Mouse (Mus musculus) spleen, adult 10 weeks (tissue): ENCODE results near the gene Nacad. TPM values are rescaled to one million over a fixed set of nuclear protein-coding genes. Genes with fewer than 3 reads are reported as not detected.

Source experiments
- polyA plus RNA-seq: library from polyadenylated mRNA; stranded (reverse); fragments of 350-450 nt; fragmentation: Illumina TruSeq; extraction: RNeasy Lipid Tissue Mini Kit (QIAGEN cat#74804); gene quantifications from one replicate; pipeline ENCODE4 v1.2.3, GENCODE M21; 2015; ENCODE audit warnings: low replicate concordance; ENCODE audit not compliant: insufficient read depth

The Nacad gene
- 0.21 TPM for polyA plus RNA-seq

DNA sequence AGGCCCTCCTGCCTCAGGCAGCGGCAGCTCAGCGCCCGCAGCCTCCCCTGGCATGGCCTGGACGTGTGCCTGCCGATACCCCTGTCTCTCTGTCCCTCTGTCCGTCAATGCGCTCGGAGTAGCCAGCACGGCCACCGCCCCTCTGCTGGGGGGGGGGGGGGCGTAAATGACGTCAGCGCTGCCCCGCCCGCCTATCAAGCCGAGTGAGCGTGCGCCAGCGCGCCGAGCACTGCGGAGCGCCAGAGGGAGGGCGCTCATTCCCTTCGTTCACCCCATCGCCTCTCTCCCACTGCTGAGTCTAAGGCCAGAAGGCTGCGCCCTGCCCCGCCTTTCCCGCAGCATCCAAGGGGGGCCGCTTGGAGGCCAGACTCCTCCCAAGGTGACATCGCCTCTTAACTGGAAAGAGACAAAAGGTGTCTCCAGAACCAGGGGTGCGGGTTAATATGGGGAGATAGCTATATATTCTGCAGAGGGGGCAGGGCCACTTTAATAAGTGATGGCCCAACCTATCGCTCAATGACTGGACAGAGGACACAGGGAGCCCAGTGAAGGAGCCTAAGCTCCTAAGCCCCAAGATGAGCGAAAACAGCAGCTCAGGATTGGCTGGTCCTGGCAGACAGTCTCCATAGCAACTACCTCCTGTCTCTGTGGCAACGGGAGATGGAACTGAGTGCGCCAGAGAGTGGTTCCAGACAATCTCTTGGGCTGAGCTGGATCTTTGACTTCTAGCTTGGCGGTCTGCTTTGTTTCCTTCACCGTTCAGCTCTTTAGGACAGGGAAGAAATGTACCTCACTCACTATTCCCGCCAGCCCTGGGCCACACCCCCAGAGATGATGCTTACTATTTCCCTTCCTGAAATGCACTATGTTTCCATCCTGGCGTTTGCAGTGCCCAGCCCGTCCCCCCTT is at the start of gene Nacad:
TSS of gene Nacad (minus strand) at position 563 of the 909 bp plus-strand sequence.

GRCm38 (mm10) chr11:6638537-6638936 is 32.7 kb upstream of the Nacad start, which contains the start of gene Wap:
Gene Wap, minus strand, starts transcription at chr11:6638637.

GRCm38 (mm10) chr11:6625478-6626387 is 19.9 kb upstream of the Nacad start, which contains the start of gene Tbrg4:
Gene Tbrg4, minus strand, starts transcription at chr11:6626067.

Other genes with a start within 250 kb of the Nacad start
- 28.3 TPM for gene Zmiz2, start 217.0 kb downstream of the Nacad start, polyA plus RNA-seq
- 2,887 TPM for gene Ppia, start 190.6 kb downstream of the Nacad start, polyA plus RNA-seq
- 49.2 TPM for gene H2afv, start 161.6 kb downstream of the Nacad start, polyA plus RNA-seq
- 98.1 TPM for gene Purb, start 130.1 kb downstream of the Nacad start, polyA plus RNA-seq
- gene Myo1g, start 85.1 kb downstream of the Nacad start, polyA plus RNA-seq: 99.7 TPM
- 85.4 TPM for gene Ccm2, start 59.2 kb downstream of the Nacad start, polyA plus RNA-seq
- 21.5 TPM for gene Tbrg4, start 20.0 kb upstream of the Nacad start, polyA plus RNA-seq
- not detected for gene Wap, start 32.6 kb upstream of the Nacad start, polyA plus RNA-seq
- 0.65 TPM for gene Ramp3, start 52.5 kb upstream of the Nacad start, polyA plus RNA-seq
- gene Gm11983, start 231.6 kb upstream of the Nacad start, polyA plus RNA-seq: not detected